Mouse (Mus musculus) left cerebral cortex, adult 8-10 months (tissue): ENCODE data around the gene Slc17a2. TPM values are rescaled to one million over a fixed set of nuclear protein-coding genes. Genes with fewer than 3 reads are reported as not detected.

Experiments
- DNase-seq, 2 experiments: peaks; one replicate each; pipeline ENCODE4 v3.0.0; 2022; ENCODE audit warnings: low spot score in 2 of 2
- total RNA-seq, 4 experiments: library from RNA; stranded (reverse); gene quantifications; 2 replicates each; pipeline ENCODE4 v1.2.4; 2022

Slc17a2 gene
- total RNA-seq, 4 experiments from 2014 or later = not detected

DNA sequence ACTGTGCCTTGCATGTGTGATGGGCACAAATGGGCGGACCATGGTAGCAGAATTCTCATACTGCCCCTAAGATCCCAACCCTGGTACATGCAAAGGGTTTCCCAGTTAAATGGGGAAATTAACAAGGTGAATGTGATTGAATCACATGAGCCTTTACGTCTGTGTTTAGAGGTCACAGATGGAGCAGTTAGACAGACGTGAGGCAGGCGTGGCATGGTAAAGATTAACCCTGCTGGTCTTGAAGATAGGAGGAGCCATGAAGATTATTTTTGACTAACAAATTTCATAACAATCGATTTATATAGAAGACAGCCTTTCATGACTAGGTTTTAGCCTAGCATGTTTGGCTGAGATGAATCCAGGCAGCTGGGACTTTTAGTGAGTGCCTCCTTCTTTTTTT lies 66.3 kb downstream of the Slc17a2 start:
- DNase-seq = no peak

Other genes with a start within 250 kb of the Slc17a2 start
- gene Hist1h3e, start 244.6 kb upstream of the Slc17a2 start, total RNA-seq = 10 to 100 TPM; 43.6 to 61.8 (median 54.4) TPM
- gene Hist1h2ae, start 235.8 kb upstream of the Slc17a2 start, total RNA-seq = 1 to 10 TPM; 3.0 to 5.2 (median 4.7) TPM
- gene Hist1h2bg, start 235.6 kb upstream of the Slc17a2 start, total RNA-seq = 10 to 100 TPM; 60.3 to 72.4 (median 70.0) TPM
- gene Hist1h2bf, start 232.8 kb upstream of the Slc17a2 start, total RNA-seq = 10 to 100 TPM; 23.0 to 26.4 (median 24.2) TPM
- 1 to 10 TPM; 1.3 to 6.6 (median 3.8) TPM for gene Hist1h2ad, start 232.6 kb upstream of the Slc17a2 start, total RNA-seq
- gene Hist1h3d, start 231.2 kb upstream of the Slc17a2 start, total RNA-seq = 10 to 100 TPM in 2 of 4 experiments, 1 to 10 TPM in 2; 8.9 to 11.8 (median 10.0) TPM
- 100 to 1,000 TPM; 126 to 155 (median 139) TPM for gene Hist1h4d, start 225.4 kb upstream of the Slc17a2 start, total RNA-seq
- gene Hist1h2be, start 185.9 kb upstream of the Slc17a2 start, total RNA-seq = 1 to 10 TPM; 5.5 to 9.6 (median 7.2) TPM
- 10 to 100 TPM; 61.9 to 65.4 (median 62.5) TPM for gene Hist1h1e, start 184.4 kb upstream of the Slc17a2 start, total RNA-seq
- 1 to 10 TPM; 1.4 to 2.3 (median 1.9) TPM for gene Hist1h2ac, start 123.0 kb upstream of the Slc17a2 start, total RNA-seq
- gene Hist1h2bc, start 122.8 kb upstream of the Slc17a2 start, total RNA-seq = 10 to 100 TPM; 26.9 to 40.2 (median 30.0) TPM
- gene Hist1h1t, start 111.2 kb upstream of the Slc17a2 start, total RNA-seq = under 1 TPM in 1 of 4 experiments, not detected in 3; 0.41 TPM
- gene Hist1h4c, start 108.5 kb upstream of the Slc17a2 start, total RNA-seq = 100 to 1,000 TPM in 2 of 4 experiments, 10 to 100 TPM in 2; 87.8 to 116 (median 99.2) TPM
- 1 to 10 TPM; 3.4 to 7.7 (median 4.6) TPM for gene Hfe, start 96.1 kb upstream of the Slc17a2 start, total RNA-seq
- 10 to 100 TPM; 69.7 to 80.4 (median 72.8) TPM for gene Hist1h1c, start 68.2 kb upstream of the Slc17a2 start, total RNA-seq
- gene Hist1h3c, start 61.4 kb upstream of the Slc17a2 start, total RNA-seq = 1 to 10 TPM; 1.1 to 3.3 (median 2.8) TPM
- 10 to 100 TPM; 12.3 to 18.8 (median 16.3) TPM for gene Hist1h2bb, start 60.3 kb upstream of the Slc17a2 start, total RNA-seq
- gene Hist1h2ab, start 55.9 kb upstream of the Slc17a2 start, total RNA-seq = 10 to 100 TPM; 18.4 to 30.4 (median 21.0) TPM
- gene Hist1h3b, start 54.7 kb upstream of the Slc17a2 start, total RNA-seq = 10 to 100 TPM in 1 of 4 experiments, 1 to 10 TPM in 3; 5.3 to 12.2 (median 8.1) TPM
- gene Hist1h4b, start 50.0 kb upstream of the Slc17a2 start, total RNA-seq = 10 to 100 TPM; 53.3 to 70.8 (median 63.3) TPM
- 10 to 100 TPM; 43.4 to 63.5 (median 58.0) TPM for gene Hist1h4a, start 45.8 kb upstream of the Slc17a2 start, total RNA-seq
- 10 to 100 TPM; 33.9 to 55.0 (median 40.9) TPM for gene Hist1h3a, start 44.6 kb upstream of the Slc17a2 start, total RNA-seq
- gene Hist1h1a, start 43.3 kb upstream of the Slc17a2 start, total RNA-seq = 10 to 100 TPM; 29.7 to 32.8 (median 30.7) TPM
- not detected for gene Trim38, start 37.1 kb upstream of the Slc17a2 start, total RNA-seq
- under 1 TPM in 1 of 4 experiments, not detected in 3; 0.25 TPM for gene Slc17a3, start 32.4 kb downstream of the Slc17a2 start, total RNA-seq
- gene Slc17a1, start 60.8 kb downstream of the Slc17a2 start, total RNA-seq = not detected
- gene Slc17a4, start 108.0 kb downstream of the Slc17a2 start, total RNA-seq = not detected
- gene Hist1h2ba, start 127.2 kb downstream of the Slc17a2 start, total RNA-seq = not detected
- not detected for gene Hist1h2aa, start 127.5 kb downstream of the Slc17a2 start, total RNA-seq
- 1 to 10 TPM in 1 of 4 experiments, under 1 TPM in 3; 0.51 to 1.7 (median 0.69) TPM for gene Scgn, start 184.2 kb downstream of the Slc17a2 start, total RNA-seq